Mouse (Mus musculus) C2C12 (cell line): ENCODE measurements around the gene Emilin3. TPM values are rescaled to one million over a fixed set of nuclear protein-coding genes. Genes with fewer than 3 reads are reported as not detected.

ENCODE experiments used
- H3K27me3 ChIP-seq: one replicate; pipeline ENCODE4 v1.6.1; 2011; ENCODE audit not compliant: control insufficient read depth, insufficient read depth, insufficient read length
- H3K36me3 ChIP-seq: one replicate; pipeline ENCODE4 v1.6.1; 2011; ENCODE audit not compliant: control insufficient read depth, insufficient read depth
- H3K4me3 ChIP-seq: one replicate; pipeline ENCODE4 v1.5.1; 2011; ENCODE audit warnings: mild to moderate bottlenecking, control low read depth; ENCODE audit not compliant: poor library complexity, insufficient read depth, severe bottlenecking
- H3K79me2 ChIP-seq: one replicate; pipeline ENCODE4 v1.6.1; 2011; ENCODE audit not compliant: control insufficient read depth, insufficient read depth
- H3K79me3 ChIP-seq: one replicate; pipeline ENCODE4 v1.6.1; 2011; ENCODE audit warnings: low read depth, control low read depth
- H3ac ChIP-seq: one replicate; pipeline ENCODE3; 2011; ENCODE audit warnings: low read depth; ENCODE audit not compliant: control insufficient read depth, insufficient read length
- CEBPB ChIP-seq: IDR thresholded peaks from one replicate; pipeline ENCODE4 v1.6.1; 2011; ENCODE audit warnings: low read depth, mild to moderate bottlenecking, control low read depth, moderate library complexity
- CTCF ChIP-seq: IDR thresholded peaks from one replicate; pipeline ENCODE4 v1.5.1; 2011; ENCODE audit not compliant: control insufficient read depth, insufficient read depth, insufficient read length
- FOSL1 ChIP-seq: IDR thresholded peaks from one replicate; pipeline ENCODE4 v1.8.0; 2011; ENCODE audit warnings: mild to moderate bottlenecking, low read length; ENCODE audit not compliant: poor library complexity, insufficient read depth, severe bottlenecking
- MAX ChIP-seq: IDR thresholded peaks from one replicate; pipeline ENCODE4 v1.6.1; 2011; ENCODE audit warnings: mild to moderate bottlenecking, control low read depth
- MYOD1 ChIP-seq: IDR thresholded peaks from one replicate; pipeline ENCODE4 v1.6.1; 2011; ENCODE audit warnings: low read depth; ENCODE audit not compliant: control insufficient read depth, insufficient read length
- MYOG ChIP-seq: IDR thresholded peaks from one replicate; pipeline ENCODE4 v1.6.1; 2011; ENCODE audit not compliant: control insufficient read depth, insufficient read length; ENCODE audit errors: extremely low read depth
- USF1 ChIP-seq: IDR thresholded peaks from one replicate; pipeline ENCODE4 v1.6.1; 2011; ENCODE audit warnings: low read depth, mild to moderate bottlenecking, control low read depth, moderate library complexity
- polyA plus RNA-seq: library from polyadenylated mRNA; unstranded; fragments of >200 nt; fragmentation: generic; extraction: Trizol; gene quantifications from one replicate; pipeline ENCODE4 v1.2.1, GENCODE M21; 2012; ENCODE audit warnings: missing spikeins

Emilin3 gene
- polyA plus RNA-seq, 1 experiment = 0.02 TPM

DNA sequence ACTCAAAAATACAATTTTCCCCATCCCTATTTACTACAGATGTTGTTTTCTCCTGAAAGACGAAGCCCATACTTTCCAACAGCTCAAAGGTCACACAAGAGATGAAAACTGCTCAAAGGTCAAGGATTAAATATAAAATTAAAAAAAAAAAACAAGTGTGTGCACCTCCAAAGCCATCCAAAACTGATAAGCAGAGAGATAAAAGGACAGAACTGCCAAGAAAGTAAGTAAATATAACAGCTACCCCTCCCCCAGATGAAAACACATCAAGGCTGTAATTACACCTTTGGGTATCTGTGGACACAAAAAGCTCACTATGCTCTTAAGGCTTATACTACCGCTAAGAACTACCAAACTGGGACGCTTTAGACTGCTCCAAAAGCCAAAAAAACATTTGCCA lies 42.7 kb downstream of the Emilin3 start:
- no peak overlapping the region for H3K4me3 ChIP-seq
- H3ac ChIP-seq = no peak overlapping the region
- H3K27me3 ChIP-seq = no peaks in the 10 kb centered on the region
- H3K79me3 ChIP-seq = no peaks in the 10 kb centered on the region
- H3K79me2 ChIP-seq = peaks cover 14% of the 10 kb centered on the region
- H3K36me3 ChIP-seq = no peaks in the 10 kb centered on the region
- TF ChIP-seq MYOD1 (no peak), FOSL1 (no peak), CTCF (no peak), CEBPB (no peak), MYOG (no peak), USF1 (no peak), MAX (no peak)

GRCm38 (mm10) chr2:160865266-160865665 lies 46.9 kb downstream of the Emilin3 start:
- Histone ChIP-seq H3K36me3 (no peaks in the 10 kb centered on the region), H3K79me3 (no peaks in the 10 kb centered on the region), H3ac (no peak overlapping the region), H3K79me2 (no peaks in the 10 kb centered on the region), H3K4me3 (no peak overlapping the region), H3K27me3 (no peaks in the 10 kb centered on the region)
- no peak for TF ChIP-seq CTCF
- TF ChIP-seq MYOD1 = no peak
- no peak for TF ChIP-seq MYOG
- TF ChIP-seq MAX = no peak
- TF ChIP-seq USF1 = no peak
- TF ChIP-seq FOSL1 = no peak
- TF ChIP-seq CEBPB = no peak

- H3K36me3 ChIP-seq = no peaks in the 10 kb centered on the region
- no peak overlapping the region for H3ac ChIP-seq
- no peaks in the 10 kb centered on the region for H3K79me2 ChIP-seq
- no peak overlapping the region for H3K4me3 ChIP-seq
- H3K27me3 ChIP-seq = no peaks in the 10 kb centered on the region
- TF ChIP-seq FOSL1 = no peak
- TF ChIP-seq MYOD1 = no peak
- no peak for TF ChIP-seq MYOG
- TF ChIP-seq CEBPB = no peak
- TF ChIP-seq USF1 = no peak
- no peak for TF ChIP-seq MAX
- no peak for TF ChIP-seq CTCF
- H3K79me3 ChIP-seq = no peaks in the 10 kb centered on the region
These were observed 48.0 kb downstream of the Emilin3 start for GRCm38 (mm10) chr2:160864112-160864511.

DNA sequence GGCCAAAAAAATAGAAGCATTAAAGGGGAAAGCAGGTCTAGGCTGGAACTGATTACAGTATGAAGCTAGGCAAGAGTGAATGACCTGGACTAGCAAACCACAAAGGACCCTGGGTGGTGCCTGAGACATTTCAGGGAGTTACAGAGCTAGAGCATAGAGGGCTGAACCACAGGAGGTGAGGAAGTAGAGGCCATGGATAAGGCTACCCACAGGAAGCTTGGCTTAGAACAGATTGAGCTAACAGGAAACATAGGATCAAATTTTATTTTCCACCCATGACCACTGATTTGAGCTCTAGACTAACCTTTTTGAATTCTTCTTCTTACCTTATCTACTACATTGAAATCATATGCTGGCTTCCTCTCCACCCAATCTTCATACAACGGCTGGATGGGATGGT lies 51.8 kb downstream of the Emilin3 start:
- Histone ChIP-seq H3ac (no peak overlapping the region), H3K27me3 (no peaks in the 10 kb centered on the region), H3K79me2 (no peaks in the 10 kb centered on the region), H3K79me3 (no peaks in the 10 kb centered on the region), H3K36me3 (no peaks in the 10 kb centered on the region), H3K4me3 (no peak overlapping the region)
- no peak for TF ChIP-seq USF1
- no peak for TF ChIP-seq CEBPB
- no peak for TF ChIP-seq CTCF
- no peak for TF ChIP-seq MAX

Other genes with a start within 250 kb of the Emilin3 start
- 39.0 TPM for gene Plcg1, start 181.0 kb downstream of the Emilin3 start, polyA plus RNA-seq
- gene Zhx3, start 39.3 kb downstream of the Emilin3 start, polyA plus RNA-seq = 4.8 TPM
- 10.4 TPM for gene Lpin3, start 31.7 kb downstream of the Emilin3 start, polyA plus RNA-seq
- gene Chd6, start 196.7 kb upstream of the Emilin3 start, polyA plus RNA-seq = 3.9 TPM